Mouse (Mus musculus) left cerebral cortex, adult 18-20 months (tissue): ENCODE results near the gene Fyn. TPM values are rescaled to one million over a fixed set of nuclear protein-coding genes. Genes with fewer than 3 reads are reported as not detected.
A peak's percentile ranks its signal among the peaks of the same experiment; 100 is the strongest.

Experiments used
- DNase-seq, 2 experiments: peaks; one replicate each; pipeline ENCODE4 v3.0.0; 2021 to 2022; ENCODE audit warnings: low spot score in 2 of 2, mixed read lengths in 1 of 2
- total RNA-seq, 2 experiments: library from RNA; stranded (reverse); gene quantifications; 2 replicates each; pipeline ENCODE4 v1.2.3; 2021

Gene Fyn
- total RNA-seq, 2 experiments from 2014 or later, result 107 TPM

- no peak for DNase-seq
Measured at GRCm38 (mm10) chr10:39469341-39469740, 100.7 kb downstream of the Fyn start.

- no peak for DNase-seq
Measured at GRCm38 (mm10) chr10:39470321-39470720, 101.7 kb downstream of the Fyn start.

GRCm38 (mm10) chr10:39471040-39471713 is 102.5 kb downstream of the Fyn start:
- DNase-seq, result no peak

GRCm38 (mm10) chr10:39471714-39472531 is 103.3 kb downstream of the Fyn start:
- peak; percentile 29 to 50 for DNase-seq

GRCm38 (mm10) chr10:39472923-39473322 is 104.3 kb downstream of the Fyn start:
- no peak for DNase-seq

- DNase-seq, result no peak
Measured at GRCm38 (mm10) chr10:39479361-39479760, 110.7 kb downstream of the Fyn start.

- DNase-seq, result no peak
Measured at GRCm38 (mm10) chr10:39484382-39484826, 115.7 kb downstream of the Fyn start.

- DNase-seq, result peak; percentile 17 to 49
Measured at GRCm38 (mm10) chr10:39484892-39485291, 116.2 kb downstream of the Fyn start.

GRCm38 (mm10) chr10:39485939-39486338 is 117.3 kb downstream of the Fyn start:
- DNase-seq, result no peak

- DNase-seq, result no peak
Measured at GRCm38 (mm10) chr10:39486501-39487450, 118.1 kb downstream of the Fyn start.

GRCm38 (mm10) chr10:39487740-39488415 is 119.2 kb downstream of the Fyn start:
- DNase-seq, result no peak

GRCm38 (mm10) chr10:39488542-39488941 is 119.9 kb downstream of the Fyn start:
- no peak for DNase-seq

- no peak for DNase-seq
Measured at GRCm38 (mm10) chr10:39488956-39489355, 120.3 kb downstream of the Fyn start.

GRCm38 (mm10) chr10:39490349-39491121 is 121.9 kb downstream of the Fyn start:
- no peak for DNase-seq

GRCm38 (mm10) chr10:39492146-39492545 is 123.5 kb downstream of the Fyn start:
- DNase-seq, result no peak

- DNase-seq, result no peak
Measured at GRCm38 (mm10) chr10:39493007-39493406, 124.4 kb downstream of the Fyn start.

GRCm38 (mm10) chr10:39498641-39499040 is 130.0 kb downstream of the Fyn start:
- no peak for DNase-seq

GRCm38 (mm10) chr10:39501571-39501970 is 132.9 kb downstream of the Fyn start:
- no peak for DNase-seq

GRCm38 (mm10) chr10:39501977-39502706 is 133.5 kb downstream of the Fyn start:
- no peak for DNase-seq
